Mouse (Mus musculus) ES-E14 (cell line): ENCODE data around the gene Dnase1l1. TPM values are rescaled to one million over a fixed set of nuclear protein-coding genes. Genes with fewer than 3 reads are reported as not detected.

Source experiments
- DNase-seq: peaks from one replicate; pipeline ENCODE4 v3.0.0-alpha.2; 2013; ENCODE audit warnings: low read depth, low spot score
- H3K27ac ChIP-seq: 2 replicates; pipeline ENCODE4 v1.5.1; 2012; ENCODE audit warnings: low read depth, mild to moderate bottlenecking, low read length, moderate library complexity, mixed read lengths; ENCODE audit not compliant: poor library complexity, insufficient read depth, severe bottlenecking
- H3K36me3 ChIP-seq: 2 replicates; pipeline ENCODE4 v1.6.1; 2012; ENCODE audit warnings: mild to moderate bottlenecking, low read length, moderate library complexity, mixed read lengths; ENCODE audit not compliant: control insufficient read depth, poor library complexity, insufficient read depth, severe bottlenecking
- H3K4me1 ChIP-seq, 2 experiments: fragments of 150-350 bp in 1 of 2; sonication (generic) in 1 of 2; 2 replicates each; pipeline ENCODE4 v1.6.1; 2012; ENCODE audit warnings: low read length in 2 of 2, mild to moderate bottlenecking in 1 of 2, mixed read lengths in 1 of 2; ENCODE audit not compliant: control insufficient read depth in 2 of 2, insufficient read depth in 2 of 2, poor library complexity in 1 of 2
- H3K4me3 ChIP-seq, 2 experiments: fragments of 150-350 bp in 1 of 2; sonication (generic) in 1 of 2; 2 replicates each; pipeline ENCODE4 v1.5.1; 2012; ENCODE audit warnings: low read length in 2 of 2, low read depth in 1 of 2, mild to moderate bottlenecking in 1 of 2, mixed read lengths in 1 of 2; ENCODE audit not compliant: insufficient read depth in 1 of 2, poor library complexity in 1 of 2, severe bottlenecking in 1 of 2
- H3K9ac ChIP-seq: 2 replicates; pipeline ENCODE4 v1.6.1; 2012; ENCODE audit warnings: low read depth, mild to moderate bottlenecking, low read length, mixed read lengths; ENCODE audit not compliant: poor library complexity, insufficient read depth, severe bottlenecking
- H3K9me3 ChIP-seq: fragments of 150-350 bp; sonication (generic); 2 replicates; pipeline ENCODE4 v1.6.1; 2012; ENCODE audit warnings: low read depth, mild to moderate bottlenecking, low read length; ENCODE audit not compliant: control insufficient read depth, insufficient read depth
- CHD2 ChIP-seq: IDR thresholded peaks from 2 replicates; pipeline ENCODE4 v1.6.1; 2014; ENCODE audit warnings: mild to moderate bottlenecking, low read depth, low read length, inconsistent platforms
- HCFC1 ChIP-seq: IDR thresholded peaks from 2 replicates; pipeline ENCODE4 v1.6.1; 2012; ENCODE audit warnings: low read length, inconsistent platforms, borderline replicate concordance; ENCODE audit not compliant: insufficient read depth
- MAFK ChIP-seq: IDR thresholded peaks from 2 replicates; pipeline ENCODE4 v1.6.1; 2014; ENCODE audit warnings: mild to moderate bottlenecking, low read depth, low read length, inconsistent platforms; ENCODE audit not compliant: insufficient read depth
- ZC3H11A ChIP-seq: IDR thresholded peaks from 2 replicates; pipeline ENCODE4 v1.6.1; 2012; ENCODE audit warnings: low read depth, mild to moderate bottlenecking, inconsistent platforms, low read length, borderline replicate concordance
- ZNF384 ChIP-seq: IDR thresholded peaks from 2 replicates; pipeline ENCODE4 v1.6.1; 2012; ENCODE audit warnings: low read depth, low read length, inconsistent platforms
- in situ Hi-C, 2 experiments: fragments of 600-800 bp; cut with MboI; formaldehyde crosslinking; loops; one replicate each; pipeline ENCODE4 v1.15.1; 2025; ENCODE audit warnings: low sequenced_read_pairs in 2 of 2, inconsistent platforms in 1 of 2; ENCODE audit not compliant: unreplicated experiment in 2 of 2
- total RNA-seq: library from RNA; depleted of rRNA; stranded (reverse); fragments of 300-350 nt; gene quantifications from 2 replicates; pipeline ENCODE4 v1.2.3, GENCODE M21; 2012

The Dnase1l1 gene
- total RNA-seq, 1 experiment: 3.9 TPM

GRCm38 (mm10) chrX:74312540-74313464 lies 30.7 kb upstream of the Dnase1l1 start, which contains the start of gene Fam50a:
Fam50a (plus strand) TSS chrX:74313033.
- in situ Hi-C loops: loop anchor here in 1 of 2 experiments (25.0 kb wide), 1 partner anchor 99 kb away; no protein-coding TSS in a partner anchor
- H3K9ac ChIP-seq: peak within 1 kb of the TSS; percentile 100
- H3K36me3 ChIP-seq: peaks cover 14% of the 10 kb centered on the region

GRCm38 (mm10) chrX:74304867-74305700 lies 22.9 kb upstream of the Dnase1l1 start, which contains the start of gene Gdi1:
Gdi1 (plus strand) TSS chrX:74304998.
- H3K27ac ChIP-seq: peak within 1 kb of the TSS; percentile 80

More at GRCm38 (mm10) chrX:74312540-74313464, 30.7 kb upstream of the Dnase1l1 start, which contains the start of gene Fam50a:
- DNase-seq: peak; percentile 62
- Histone ChIP-seq H3K9me3 (no peaks in the 10 kb centered on the region), H3K4me1 (no peaks in the 10 kb centered on the region), H3K27ac (peak within 1 kb of the TSS; percentile 83; the same call in 1 of the 2 replicates), H3K4me3 (peak within 1 kb of the TSS; percentile 89 to 100)
- TF ChIP-seq HCFC1: no peak
- no peak for TF ChIP-seq MAFK

GRCm38 (mm10) chrX:74299721-74300120 lies 17.6 kb upstream of the Dnase1l1 start:
- H3K4me1 ChIP-seq: peaks cover 0 to 2% of the 10 kb centered on the region in 2 experiments; a peak in 1 of 4 replicates
- no peak for DNase-seq
- H3K9me3 ChIP-seq: no peaks in the 10 kb centered on the region
- H3K9ac ChIP-seq: no peak overlapping the region
- TF ChIP-seq CHD2: no peak
- TF ChIP-seq ZNF384: no peak
- no peak for TF ChIP-seq MAFK
- no peak for TF ChIP-seq ZC3H11A
- TF ChIP-seq HCFC1: no peak
- H3K4me3 ChIP-seq: no peak overlapping the region
- H3K36me3 ChIP-seq: peaks cover 17% of the 10 kb centered on the region
- no peak overlapping the region for H3K27ac ChIP-seq
- in situ Hi-C loops: loop anchor here in 1 of 2 experiments (25.0 kb wide), 1 partner anchor 113 kb away; no protein-coding TSS in a partner anchor

More at GRCm38 (mm10) chrX:74304867-74305700, 22.9 kb upstream of the Dnase1l1 start, which contains the start of gene Gdi1:
- in situ Hi-C loops: loop anchor here in 1 of 2 experiments (25.0 kb wide), 1 partner anchor 107 kb away; no protein-coding TSS in a partner anchor
- no peaks in the 10 kb centered on the region for H3K9me3 ChIP-seq
- TF ChIP-seq CHD2: peak; percentile 39; the same call in 1 of the 2 replicates
- TF ChIP-seq HCFC1: 0 out of 2 replicates have a peak, but pooled peaks have one; percentile 48
- no peak for TF ChIP-seq ZNF384
- TF ChIP-seq MAFK: no peak
- no peak for TF ChIP-seq ZC3H11A
- peak within 1 kb of the TSS; percentile 73 for H3K9ac ChIP-seq
- no peaks in the 10 kb centered on the region for H3K4me1 ChIP-seq
- peak; percentile 54 for DNase-seq
- peaks cover 31% of the 10 kb centered on the region for H3K36me3 ChIP-seq
- peak within 1 kb of the TSS; percentile 92 to 96 for H3K4me3 ChIP-seq

- Histone ChIP-seq H3K27ac (no peak overlapping the region), H3K4me3 (no peak overlapping the region), H3K9me3 (no peaks in the 10 kb centered on the region), H3K36me3 (peaks cover 14% of the 10 kb centered on the region), H3K4me1 (peaks cover 0 to 2% of the 10 kb centered on the region in 2 experiments; a peak in 1 of 4 replicates), H3K9ac (no peak overlapping the region)
- in situ Hi-C loops: no loop called here
- TF ChIP-seq HCFC1: no peak
- TF ChIP-seq ZNF384: peak; percentile 27; the same call in 1 of the 2 replicates
- TF ChIP-seq MAFK: peak; percentile 76
- no peak for DNase-seq
Observed at GRCm38 (mm10) chrX:74298348-74298747, 16.2 kb upstream of the Dnase1l1 start.
